Mouse (Mus musculus) heart, adult 2 months (tissue): Measurements from ENCODE around the gene D130043K22Rik. TPM values are rescaled to one million over a fixed set of nuclear protein-coding genes. Genes with fewer than 3 reads are reported as not detected.

Source experiments
- DNase-seq, 2 experiments: peaks; one replicate each; pipeline ENCODE4 v3.0.0; 2021
- H3K27ac ChIP-seq: fragments of 200-600 bp; 2 replicates; pipeline ENCODE4 v1.8.1; 2022
- H3K27me3 ChIP-seq: fragments of 200-500 bp; 2 replicates; pipeline ENCODE4 v1.6.1; 2012; ENCODE audit warnings: mild to moderate bottlenecking, low read length, inconsistent platforms, mixed read lengths; ENCODE audit not compliant: control insufficient read depth, insufficient read depth
- H3K36me3 ChIP-seq: fragments of 200-500 bp; 2 replicates; pipeline ENCODE4 v1.6.1; 2012; ENCODE audit warnings: low read length, inconsistent platforms; ENCODE audit not compliant: control insufficient read depth, insufficient read depth
- H3K4me1 ChIP-seq: fragments of 200-500 bp; 2 replicates; pipeline ENCODE4 v1.6.1; 2011; ENCODE audit warnings: low read length; ENCODE audit not compliant: control insufficient read depth, insufficient read depth
- H3K4me3 ChIP-seq: fragments of 200-600 bp; 2 replicates; pipeline ENCODE4 v1.8.1; 2022
- H3K79me2 ChIP-seq: fragments of 200-500 bp; replicated peaks from 2 replicates; pipeline ENCODE4 v1.6.1; 2012; ENCODE audit warnings: mild to moderate bottlenecking, inconsistent platforms, low read length, moderate library complexity, mixed read lengths; ENCODE audit not compliant: control insufficient read depth, insufficient read depth
- H3K9ac ChIP-seq: fragments of 200-500 bp; 2 replicates; pipeline ENCODE4 v1.6.1; 2012; ENCODE audit warnings: low read depth, mild to moderate bottlenecking, control low read depth, inconsistent platforms, low read length, mixed read lengths
- CTCF ChIP-seq: fragments of 200-600 bp; IDR thresholded peaks from 2 replicates; pipeline ENCODE4 v1.8.1; 2022; ENCODE audit warnings: antibody characterized with exemption, mild to moderate bottlenecking, moderate library complexity
- EP300 ChIP-seq: fragments of 200-500 bp; IDR thresholded peaks from 2 replicates; pipeline ENCODE4 v1.6.1; 2011; ENCODE audit warnings: low read depth, low read length, control low read depth; ENCODE audit not compliant: insufficient read depth
- POLR2A ChIP-seq: fragments of 200-500 bp; IDR thresholded peaks from 2 replicates; pipeline ENCODE4 v1.6.1; 2011; ENCODE audit warnings: mild to moderate bottlenecking, low read depth, low read length, control low read depth; ENCODE audit not compliant: insufficient read depth
- WGBS: fragments of 180-500 bp; shearing (Covaris S2); methylation state at CpG from one replicate; pipeline ENCODE4 v1.1.7; 2018; 5-methylcytosine and 5-hydroxymethylcytosine counted together
- intact Hi-C: fragments of 180-260 bp; cut with DNase I; formaldehyde crosslinking; loops from one replicate; pipeline ENCODE4 v1.15.1; 2025
- polyA plus RNA-seq: library from polyadenylated mRNA; depleted of rRNA; stranded (reverse); fragments of >200 nt; gene quantifications from 2 replicates; pipeline ENCODE4 v1.2.3, GENCODE M21; 2012
- total RNA-seq, 2 experiments: library from RNA; stranded (reverse); gene quantifications; 2 replicates each; pipeline ENCODE4 v1.2.3; 2021

D130043K22Rik gene
- total and polyA plus RNA-seq, 3 experiments: 0.04 to 0.05 TPM; not detected in 1

DNA sequence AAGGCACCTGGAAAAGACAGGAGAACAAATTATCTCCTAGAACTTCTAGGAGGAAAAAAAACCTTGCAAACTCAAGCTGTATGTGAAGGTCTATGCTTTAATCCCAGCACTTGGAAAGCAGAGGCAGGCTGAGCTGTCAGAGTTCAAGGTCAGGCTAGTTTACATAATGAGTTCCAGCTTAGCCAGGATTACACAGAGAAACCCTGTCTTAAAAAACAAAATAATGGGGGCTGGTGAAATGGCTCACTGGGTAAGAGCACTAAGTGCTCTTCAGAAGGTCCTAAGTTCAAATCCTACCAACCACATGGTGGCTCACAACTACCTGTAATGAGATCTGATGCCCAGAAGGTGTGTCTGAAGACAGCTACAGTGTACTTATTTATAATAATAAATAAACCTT lies 85.7 kb downstream of the D130043K22Rik start:
- intact Hi-C loops: no loop called here
- no peak for DNase-seq
- Histone ChIP-seq H3K4me3 (no peak overlapping the region), H3K9ac (no peak overlapping the region), H3K4me1 (no peaks in the 10 kb centered on the region), H3K79me2 (no peaks in the 10 kb centered on the region), H3K36me3 (no peaks in the 10 kb centered on the region), H3K27me3 (no peaks in the 10 kb centered on the region), H3K27ac (no peak overlapping the region)
- TF ChIP-seq POLR2A: no peak
- TF ChIP-seq CTCF: no peak
- TF ChIP-seq EP300: no peak

DNA sequence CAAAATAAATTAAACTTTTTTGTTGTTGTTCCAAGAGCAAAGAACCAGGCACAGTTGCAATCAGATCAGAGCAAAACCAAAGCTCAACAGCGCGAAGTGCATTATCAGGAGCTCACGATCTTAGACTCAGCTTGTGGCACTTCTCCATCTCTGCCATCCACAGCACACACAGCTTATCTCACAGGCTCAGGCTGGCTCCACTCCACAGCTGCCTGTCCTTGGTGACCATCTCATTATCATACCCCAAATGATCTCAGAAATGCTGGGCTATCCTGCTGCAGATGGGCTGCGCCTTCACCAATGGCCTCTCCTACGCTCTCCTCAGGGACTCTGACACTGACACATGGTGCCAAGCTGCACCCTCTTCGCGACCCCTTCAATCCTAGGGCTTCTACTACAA lies 88.3 kb downstream of the D130043K22Rik start:
- intact Hi-C loops: no loop called here
- no peaks in the 10 kb centered on the region for H3K27me3 ChIP-seq
- TF ChIP-seq CTCF (no peak), EP300 (no peak), POLR2A (no peak)

DNA sequence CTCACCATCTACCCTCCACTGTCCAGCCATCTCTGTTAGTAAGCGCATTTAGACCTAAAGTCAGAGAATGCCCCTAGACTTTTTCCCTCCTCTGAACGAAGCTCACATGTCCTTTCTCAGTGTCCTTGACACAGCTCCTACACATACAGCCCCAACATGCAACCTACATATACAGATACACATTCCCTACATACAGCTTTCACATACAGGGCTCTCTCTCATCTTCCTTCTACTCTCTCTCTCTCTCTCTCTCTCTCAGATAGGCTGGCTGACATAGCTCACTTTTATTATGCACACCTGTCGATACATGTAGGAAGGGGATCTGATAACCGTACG lies 91.8 kb downstream of the D130043K22Rik start:
- Histone ChIP-seq H3K9ac (peak overlapping the region; percentile 96), H3K27me3 (no peaks in the 10 kb centered on the region), H3K4me1 (peaks cover 2% of the 10 kb centered on the region; the same call in 1 of the 2 replicates), H3K79me2 (no peaks in the 10 kb centered on the region), H3K27ac (peak overlapping the region; percentile 83; the same call in 1 of the 2 replicates), H3K4me3 (peak overlapping the region; percentile 79), H3K36me3 (peaks cover 3% of the 10 kb centered on the region; the same call in 1 of the 2 replicates)
- no peak for DNase-seq
- intact Hi-C loops: no loop called here
- TF ChIP-seq EP300 (no peak), CTCF (no peak), POLR2A (no peak)
- WGBS: 33% methylated on average over 5 of the region's 5 CpGs

More for the DNA sequence above, 88.3 kb downstream of the D130043K22Rik start:
- Histone ChIP-seq H3K27ac (no peak overlapping the region), H3K4me1 (peaks cover 2% of the 10 kb centered on the region; the same call in 1 of the 2 replicates), H3K9ac (no peak overlapping the region), H3K4me3 (no peak overlapping the region), H3K79me2 (no peaks in the 10 kb centered on the region), H3K36me3 (no peaks in the 10 kb centered on the region)
- no peak for DNase-seq
- 68% methylated on average over 7 of the region's 7 CpGs for WGBS

GRCm38 (mm10) chr13:24937108-24937838 lies 92.3 kb downstream of the D130043K22Rik start, which contains the start of gene Aldh5a1:
TSS of gene Aldh5a1 (minus strand) at chr13:24937661.
- WGBS: under 1% methylated on average over 74 of the region's 75 CpGs
- DNase-seq: peak; percentile 84 to 86

DNA sequence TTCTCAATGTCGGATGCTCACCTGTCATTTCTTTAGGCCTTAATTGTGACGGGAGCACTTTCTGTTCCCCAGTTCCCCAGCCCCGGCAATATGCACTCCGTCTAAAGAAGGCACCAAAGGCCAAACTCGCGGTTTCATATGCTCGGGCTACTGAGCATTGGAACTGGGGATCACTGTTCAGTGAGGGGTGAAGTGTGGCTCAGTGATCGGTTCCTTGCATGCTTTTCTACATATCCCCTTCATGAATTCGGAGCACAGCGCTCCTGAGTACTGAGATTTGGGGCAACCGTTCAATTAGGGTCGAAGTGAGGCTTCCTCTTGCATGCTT lies 92.9 kb downstream of the D130043K22Rik start:
- no peak for DNase-seq
- Histone ChIP-seq H3K9ac (peak overlapping the region; percentile 96), H3K79me2 (no peaks in the 10 kb centered on the region), H3K27ac (peak overlapping the region; percentile 83), H3K27me3 (no peaks in the 10 kb centered on the region), H3K36me3 (peaks cover 3% of the 10 kb centered on the region; the same call in 1 of the 2 replicates), H3K4me3 (peak overlapping the region; percentile 79), H3K4me1 (peaks cover 2% of the 10 kb centered on the region; the same call in 1 of the 2 replicates)
- no peak for TF ChIP-seq EP300
- no peak for TF ChIP-seq CTCF
- no peak for TF ChIP-seq POLR2A
- intact Hi-C loops: loop anchor here (1.0 kb wide), 1 partner anchor 51 kb away; no protein-coding TSS in a partner anchor
- WGBS: 11% methylated on average over 12 of the region's 12 CpGs

More at GRCm38 (mm10) chr13:24937108-24937838, 92.3 kb downstream of the D130043K22Rik start, which contains the start of gene Aldh5a1:
- Histone ChIP-seq H3K4me3 (peak within 1 kb of the TSS; percentile 79), H3K79me2 (no peaks in the 10 kb centered on the region), H3K36me3 (peaks cover 3% of the 10 kb centered on the region; the same call in 1 of the 2 replicates), H3K27me3 (no peaks in the 10 kb centered on the region), H3K27ac (peak within 1 kb of the TSS; percentile 83), H3K9ac (peak within 1 kb of the TSS; percentile 96), H3K4me1 (peaks cover 2% of the 10 kb centered on the region; the same call in 1 of the 2 replicates)
- intact Hi-C loops: no loop called here
- peak; percentile 77 for TF ChIP-seq CTCF
- TF ChIP-seq POLR2A: 0 out of 2 replicates have a peak, but pooled peaks have one; percentile 32
- TF ChIP-seq EP300: no peak

DNA sequence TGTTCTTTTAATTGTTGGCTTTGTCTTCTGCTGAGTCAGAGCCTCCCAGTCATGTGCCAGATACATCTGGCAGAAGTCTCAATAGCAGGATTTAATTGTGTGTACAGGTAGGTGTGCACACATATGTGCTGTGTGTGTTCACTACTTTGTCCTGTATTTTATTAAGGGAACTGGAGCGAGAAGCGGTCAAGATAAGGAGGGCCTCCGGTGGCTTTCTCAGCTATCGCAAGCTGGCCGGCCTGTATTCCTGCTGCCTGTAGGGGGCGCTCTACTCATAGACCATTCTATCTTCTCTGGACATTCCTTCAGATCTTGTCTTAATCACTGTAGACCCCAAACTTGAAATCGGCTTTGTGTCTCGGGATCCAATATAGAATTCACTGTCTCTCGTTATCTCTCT lies 93.7 kb downstream of the D130043K22Rik start:
- Histone ChIP-seq H3K4me3 (no peak overlapping the region), H3K27me3 (no peaks in the 10 kb centered on the region), H3K36me3 (peaks cover 3% of the 10 kb centered on the region; the same call in 1 of the 2 replicates), H3K27ac (peak overlapping the region; percentile 83), H3K79me2 (no peaks in the 10 kb centered on the region), H3K9ac (no peak overlapping the region; the same call in 1 of the 2 replicates), H3K4me1 (peaks cover 2% of the 10 kb centered on the region; the same call in 1 of the 2 replicates)
- WGBS: 20% methylated on average over 9 of the region's 9 CpGs
- DNase-seq: peak; percentile 65 to 68
- intact Hi-C loops: loop anchor here (1.0 kb wide), 1 partner anchor 51 kb away; no protein-coding TSS in a partner anchor
- no peak for TF ChIP-seq EP300
- TF ChIP-seq CTCF: peak; percentile 96
- no peak for TF ChIP-seq POLR2A
